Mouse (Mus musculus): Measurements from ENCODE around the gene Stoml1. TPM values are rescaled to one million over a fixed set of nuclear protein-coding genes. Genes with fewer than 3 reads are reported as not detected.
A peak's percentile ranks its signal among the peaks of the same experiment; 100 is the strongest.

The Stoml1 gene
- total and polyA plus RNA-seq, 3 experiments: 35.4 to 40.7 (median 35.4) TPM

GRCm38 (mm10) chr9:58203516-58204447 lies 49.2 kb upstream of the Stoml1 start, which contains the start of the genes Islr and Islr2:
TSS of gene Islr (minus strand) at chr9:58204306.
TSS of gene Islr2 (minus strand) at chr9:58204319.
- H3K36me3 ChIP-seq (replicated peaks in 1 of 2; ENCODE audit: control insufficient read depth in 1 of 2, insufficient read depth in 1 of 2, low read length in 1 of 2): no peaks in the 10 kb centered on the region
- dilution Hi-C loops (cut with MboI; ENCODE audit: extremely low pct_ligation_motif_present, extremely low pct_unique_long_range_greater_than_20kb, low sequenced_read_pairs): no loop called here
- no peaks in the 10 kb centered on the region for H3K79me2 ChIP-seq (replicated peaks; ENCODE audit: control insufficient read depth, extremely low read depth, insufficient read depth, poor library complexity, severe bottlenecking)
- H3K9me3 ChIP-seq (replicated peaks; ENCODE audit: low read length): peaks cover 4% of the 10 kb centered on the region
- H3K27me3 ChIP-seq (replicated peaks): peaks cover 25% of the 10 kb centered on the region
- in situ Hi-C loops (cut with MboI; ENCODE audit: low pct_ligation_motif_present, low pct_unique_long_range_greater_than_20kb, low sequenced_read_pairs): no loop called here
- peaks cover 2 to 9% of the 10 kb centered on the region in 2 experiments; a peak in 3 of 4 replicates for H3K4me1 ChIP-seq (ENCODE audit: control insufficient read depth in 1 of 2, insufficient read depth in 2 of 2)
- H3K9ac ChIP-seq (ENCODE audit: insufficient read depth, low read depth): peak within 1 kb of the TSS; percentile 40
- H3K27ac ChIP-seq (ENCODE audit: insufficient read depth, low read depth): no peak within 1 kb of the TSS
- peak; percentile 64 for DNase-seq (ENCODE audit: extremely low read depth)
- H3K4me3 ChIP-seq (replicated peaks in 1 of 3; ENCODE audit: low read depth in 2 of 3, low read length in 2 of 3, poor library complexity in 1 of 3): peak within 1 kb of the TSS; percentile 41 to 66 (median 51)
- H3K4me2 ChIP-seq (ENCODE audit: insufficient read depth, low read depth, poor library complexity, severe bottlenecking): peak within 1 kb of the TSS; percentile 23
- no peak for TF ChIP-seq RCOR1 (conservative IDR thresholded peaks at IDR 0.05; ENCODE audit: low read depth, low read length)
- TF ChIP-seq HCFC1 (IDR thresholded peaks at IDR 0.05; ENCODE audit: low read depth, low read length): no peak
- TF ChIP-seq IRF4 (IDR thresholded peaks at IDR 0.05; ENCODE audit: low read depth, low read length): no peak
- no peak for TF ChIP-seq USF1 (IDR thresholded peaks at IDR 0.05; ENCODE audit: low read depth, low read length)
- TF ChIP-seq CHD2 (IDR thresholded peaks at IDR 0.05; ENCODE audit: low read length): no peak
- no peak for TF ChIP-seq EP300 (IDR thresholded peaks at IDR 0.05; ENCODE audit: low read length)
- TF ChIP-seq SMC3 (IDR thresholded peaks at IDR 0.05; ENCODE audit: low read depth, low read length): peak; percentile 19; the same call in 1 of the 2 replicates
- TF ChIP-seq SIN3A (IDR thresholded peaks at IDR 0.05; ENCODE audit: low read length): no peak
- TF ChIP-seq RAD21 (IDR thresholded peaks at IDR 0.05; ENCODE audit: low read depth, low read length): peak; percentile 31; the same call in 1 of the 2 replicates
- no peak for TF ChIP-seq MAZ (IDR thresholded peaks at IDR 0.05; ENCODE audit: low read depth, low read length)
- TF ChIP-seq TBP (conservative IDR thresholded peaks at IDR 0.05; ENCODE audit: low read depth, low read length): no peak
- no peak for TF ChIP-seq ETS1 (conservative IDR thresholded peaks at IDR 0.05; ENCODE audit: low read depth, low read length)
- TF ChIP-seq ZMIZ1 (IDR thresholded peaks at IDR 0.05; ENCODE audit: low read depth, low read length): no peak
- no peak for TF ChIP-seq KAT2A (IDR thresholded peaks at IDR 0.05; ENCODE audit: insufficient replicate concordance, low read length)
- 0 out of 2 replicates have a peak, but pooled peaks have one; percentile 9 for TF ChIP-seq ELF1 (IDR thresholded peaks at IDR 0.05; ENCODE audit: low read depth, low read length)
- TF ChIP-seq MAFK (IDR thresholded peaks at IDR 0.05; ENCODE audit: insufficient replicate concordance, low read length): no peak
- TF ChIP-seq MEF2A (IDR thresholded peaks at IDR 0.05; ENCODE audit: borderline replicate concordance, low read depth, low read length): no peak
- TF ChIP-seq NRF1 (IDR thresholded peaks at IDR 0.05; ENCODE audit: low read depth, low read length): no peak
- TF ChIP-seq MXI1 (IDR thresholded peaks at IDR 0.05; ENCODE audit: low read depth, low read length): no peak
- no peak for TF ChIP-seq TCF12 (IDR thresholded peaks at IDR 0.05; ENCODE audit: low read depth, low read length)
- TF ChIP-seq ZKSCAN1 (IDR thresholded peaks at IDR 0.05; ENCODE audit: borderline replicate concordance, low read depth, low read length): no peak
- peak in 1 of 2 experiments; percentile 61; a peak in 2 of 4 replicates for TF ChIP-seq CTCF (conservative IDR thresholded peaks at IDR 0.05 in 1 of 2, IDR thresholded peaks at IDR 0.05 in 1 of 2; ENCODE audit: low read depth in 2 of 2, low read length in 2 of 2)
- TF ChIP-seq USF2 (conservative IDR thresholded peaks at IDR 0.05; ENCODE audit: low read depth, low read length): no peak
- TF ChIP-seq MAX (IDR thresholded peaks at IDR 0.05; ENCODE audit: low read length): no peak
